Mouse (Mus musculus): ENCODE results near the gene Parl.

Parl gene

GRCm38 (mm10) chr16:20237426-20237825 lies 64.8 kb downstream of the Parl start:
- no peak for DNase-seq (ENCODE audit: low spot score)

DNA sequence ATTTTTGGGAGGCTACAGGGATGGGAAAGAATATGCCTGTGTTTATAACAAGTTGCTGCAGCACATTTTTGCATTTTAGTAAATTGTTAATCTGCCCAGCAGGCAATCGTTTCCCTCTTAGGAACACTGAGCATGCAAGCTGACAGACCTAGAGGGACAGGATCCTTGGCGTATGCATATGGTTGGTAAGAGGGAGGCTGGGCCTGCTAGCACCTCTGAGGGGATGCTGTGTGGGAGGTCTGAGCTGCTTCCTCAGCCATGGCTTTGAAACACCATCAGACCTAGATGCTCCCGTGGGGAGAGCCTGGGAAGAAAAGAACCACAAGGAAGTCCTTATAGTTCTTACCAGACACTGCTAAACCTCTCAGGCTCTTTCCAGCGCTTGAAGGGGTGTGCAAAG lies 67.8 kb downstream of the Parl start:
- DNase-seq (ENCODE audit: low spot score) = no peak
